Mouse (Mus musculus): ENCODE results near the gene Ptpn12. TPM values are rescaled to one million over a fixed set of nuclear protein-coding genes. Genes with fewer than 3 reads are reported as not detected.

Ptpn12 gene
- polyA plus RNA-seq, 1 experiment from 2014 or later, result 29.7 TPM

DNA sequence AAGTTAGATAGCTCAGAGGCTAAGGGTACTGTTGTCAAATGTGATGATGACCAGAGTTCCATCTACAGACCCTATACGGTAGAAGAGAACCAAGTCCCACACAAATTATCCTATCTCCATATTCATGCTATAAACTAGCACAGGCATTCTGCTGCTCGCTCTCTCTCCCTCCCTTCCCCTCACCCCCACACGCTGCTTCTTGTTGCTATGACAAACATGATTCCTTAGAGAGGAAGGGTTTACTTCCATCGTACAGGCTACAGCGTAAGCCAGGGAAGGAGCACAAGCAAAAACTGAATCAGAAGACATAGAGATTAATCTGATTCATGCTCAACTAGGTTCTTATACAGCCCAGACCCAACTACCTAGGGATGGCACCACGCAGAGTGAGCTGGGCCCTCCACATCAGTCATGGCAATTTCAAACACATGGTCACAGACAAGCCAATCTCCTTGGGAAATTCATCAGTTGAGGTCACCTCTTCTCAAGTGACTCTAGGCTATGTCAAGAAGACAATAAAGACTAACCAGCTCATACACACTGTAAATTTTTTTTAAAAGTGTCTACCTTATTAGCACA is 21.2 kb downstream of the Ptpn12 start:
- 42% methylated on average over 6 of the region's 6 CpGs for WGBS
- ATAC-seq (ENCODE audit: low read depth), result peak; percentile 58; the same call in 1 of the 2 replicates
- Histone ChIP-seq H3K4me3 (ENCODE audit: low read depth, low read length) (no peak overlapping the region), H3K4me1 (ENCODE audit: control insufficient read depth, insufficient read depth, low read length) (peaks cover 15% of the 10 kb centered on the region), H3K27ac (ENCODE audit: low read depth, low read length) (no peak overlapping the region), H3K9me3 (ENCODE audit: control insufficient read depth, low read length) (no peaks in the 10 kb centered on the region), H3K27me3 (ENCODE audit: control insufficient read depth, insufficient read depth, low read length) (no peaks in the 10 kb centered on the region), H3K36me3 (ENCODE audit: control insufficient read depth, insufficient read depth, low read length) (no peaks in the 10 kb centered on the region), H3K9ac (replicated peaks; ENCODE audit: low read depth, low read length) (no peak overlapping the region), H3K4me2 (ENCODE audit: low read depth, low read length) (no peak overlapping the region)

DNA sequence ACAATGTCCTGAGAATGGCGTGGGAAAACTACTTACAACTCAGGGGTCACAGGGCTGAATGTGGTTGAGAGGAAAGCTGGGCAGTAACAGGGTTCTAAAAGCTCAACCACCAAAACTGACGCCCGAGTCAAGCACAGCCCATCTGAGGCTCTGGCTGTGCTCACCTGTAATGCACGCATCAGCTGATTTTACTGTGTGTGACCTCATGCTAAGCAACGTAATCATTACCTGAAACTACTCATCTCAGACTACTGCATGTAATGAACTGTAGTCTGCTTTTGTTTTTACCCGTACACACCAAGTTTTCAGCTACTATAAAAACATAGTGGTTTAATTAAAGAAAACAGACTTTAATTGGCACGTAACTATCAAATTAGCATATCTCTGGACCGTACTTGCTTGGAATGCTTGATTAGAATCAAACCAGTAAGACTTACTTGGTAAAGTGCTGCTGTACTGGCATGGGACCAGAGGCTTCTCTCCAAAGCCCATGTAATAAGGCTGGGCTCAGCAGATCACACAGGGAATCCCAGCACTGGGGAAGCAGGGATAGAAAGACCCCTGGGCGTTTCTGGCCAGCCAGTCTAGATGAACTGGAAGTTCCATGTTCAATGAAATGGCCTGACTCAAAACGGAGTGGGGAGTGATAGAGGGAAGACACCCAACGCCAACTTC is 22.2 kb downstream of the Ptpn12 start:
- no peak overlapping the region for H3K9ac ChIP-seq (replicated peaks; ENCODE audit: low read depth, low read length)
- H3K36me3 ChIP-seq (ENCODE audit: control insufficient read depth, insufficient read depth, low read length), result no peaks in the 10 kb centered on the region
- peak; percentile 48; the same call in 1 of the 2 replicates for ATAC-seq (ENCODE audit: low read depth)
- peaks cover 15% of the 10 kb centered on the region for H3K4me1 ChIP-seq (ENCODE audit: control insufficient read depth, insufficient read depth, low read length)
- no peaks in the 10 kb centered on the region for H3K9me3 ChIP-seq (ENCODE audit: control insufficient read depth, low read length)
- H3K4me2 ChIP-seq (ENCODE audit: low read depth, low read length), result no peak overlapping the region
- 51% methylated on average over 11 of the region's 11 CpGs for WGBS
- no peak overlapping the region for H3K4me3 ChIP-seq (ENCODE audit: low read depth, low read length)
- H3K27me3 ChIP-seq (ENCODE audit: control insufficient read depth, insufficient read depth, low read length), result no peaks in the 10 kb centered on the region
- H3K27ac ChIP-seq (ENCODE audit: low read depth, low read length), result no peak overlapping the region

DNA sequence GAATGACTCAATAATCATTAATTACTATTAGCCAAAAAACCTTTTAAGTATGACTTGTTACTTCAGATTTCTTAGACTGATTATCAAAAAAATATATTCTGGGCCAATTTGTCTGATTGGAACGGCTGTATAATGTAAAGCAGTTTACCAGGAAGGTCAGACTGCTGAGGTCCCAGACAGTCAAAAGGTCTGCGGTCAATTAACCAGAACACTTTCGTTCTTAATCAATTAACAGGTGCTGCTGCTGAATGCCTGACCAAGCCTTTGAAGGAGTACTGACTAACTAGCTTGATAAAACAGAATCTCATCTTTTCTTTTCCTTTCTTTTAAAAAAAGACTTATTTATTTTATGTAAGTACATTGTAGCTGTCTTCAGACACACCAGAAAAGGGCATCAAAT is 23.1 kb downstream of the Ptpn12 start:
- H3K4me2 ChIP-seq (ENCODE audit: low read depth, low read length), result no peak overlapping the region
- H3K4me1 ChIP-seq (ENCODE audit: control insufficient read depth, insufficient read depth, low read length), result peaks cover 15% of the 10 kb centered on the region
- no peaks in the 10 kb centered on the region for H3K36me3 ChIP-seq (ENCODE audit: control insufficient read depth, insufficient read depth, low read length)
- no peak overlapping the region for H3K27ac ChIP-seq (ENCODE audit: low read depth, low read length)
- 61% methylated on average over 3 of the region's 3 CpGs for WGBS
- no peaks in the 10 kb centered on the region for H3K27me3 ChIP-seq (ENCODE audit: control insufficient read depth, insufficient read depth, low read length)
- no peak for ATAC-seq (ENCODE audit: low read depth)
- H3K4me3 ChIP-seq (ENCODE audit: low read depth, low read length), result no peak overlapping the region
- H3K9me3 ChIP-seq (ENCODE audit: control insufficient read depth, low read length), result no peaks in the 10 kb centered on the region
- H3K9ac ChIP-seq (replicated peaks; ENCODE audit: low read depth, low read length), result no peak overlapping the region

DNA sequence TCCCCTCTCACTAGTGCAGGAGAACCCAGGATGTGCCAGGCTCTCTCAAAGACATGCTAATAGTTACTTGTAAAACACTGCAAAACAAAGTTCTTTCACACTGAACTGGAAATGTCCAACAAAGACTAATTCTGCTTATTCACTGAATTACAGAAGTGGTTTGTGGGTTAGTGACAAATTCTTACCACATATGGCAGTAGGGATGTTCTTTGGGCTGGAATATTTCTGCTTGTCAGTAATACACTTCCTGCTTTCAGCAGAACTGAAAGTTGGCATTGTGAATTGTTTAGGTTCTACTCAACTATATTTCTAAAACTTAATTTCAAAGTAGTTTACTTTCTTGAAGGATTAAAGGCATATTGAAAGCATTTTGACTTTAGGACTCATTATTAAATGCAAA is 25.5 kb downstream of the Ptpn12 start:
- Histone ChIP-seq H3K27ac (ENCODE audit: low read depth, low read length) (no peak overlapping the region), H3K9me3 (ENCODE audit: control insufficient read depth, low read length) (no peaks in the 10 kb centered on the region), H3K9ac (replicated peaks; ENCODE audit: low read depth, low read length) (no peak overlapping the region), H3K4me2 (ENCODE audit: low read depth, low read length) (no peak overlapping the region), H3K4me1 (ENCODE audit: control insufficient read depth, insufficient read depth, low read length) (peaks cover 15% of the 10 kb centered on the region), H3K27me3 (ENCODE audit: control insufficient read depth, insufficient read depth, low read length) (no peaks in the 10 kb centered on the region), H3K4me3 (ENCODE audit: low read depth, low read length) (no peak overlapping the region), H3K36me3 (ENCODE audit: control insufficient read depth, insufficient read depth, low read length) (no peaks in the 10 kb centered on the region)
- no peak for ATAC-seq (ENCODE audit: low read depth)

DNA sequence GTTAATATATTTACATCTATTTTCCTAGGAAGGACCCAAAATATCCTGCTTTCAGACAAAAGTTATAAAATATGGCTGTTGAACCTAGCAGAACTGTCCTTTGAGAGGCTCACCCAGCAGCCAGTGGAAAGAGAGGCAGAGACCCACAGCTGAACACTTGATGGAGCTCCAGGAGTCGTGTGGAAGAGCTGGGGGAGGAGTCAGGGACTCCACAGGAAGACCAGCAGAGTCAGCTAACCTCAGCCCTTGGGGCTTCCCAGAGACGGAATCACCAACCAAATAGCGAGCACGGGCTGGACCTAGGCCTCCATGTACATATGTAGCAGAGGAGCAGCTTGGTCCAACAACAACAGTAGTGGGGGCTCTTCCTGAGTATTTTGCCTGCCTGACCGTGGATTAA is 38.6 kb downstream of the Ptpn12 start:
- peaks cover 26% of the 10 kb centered on the region; the same call in 1 of the 2 replicates for H3K36me3 ChIP-seq (ENCODE audit: control insufficient read depth, insufficient read depth, low read length)
- no peak overlapping the region for H3K27ac ChIP-seq (ENCODE audit: low read depth, low read length)

DNA sequence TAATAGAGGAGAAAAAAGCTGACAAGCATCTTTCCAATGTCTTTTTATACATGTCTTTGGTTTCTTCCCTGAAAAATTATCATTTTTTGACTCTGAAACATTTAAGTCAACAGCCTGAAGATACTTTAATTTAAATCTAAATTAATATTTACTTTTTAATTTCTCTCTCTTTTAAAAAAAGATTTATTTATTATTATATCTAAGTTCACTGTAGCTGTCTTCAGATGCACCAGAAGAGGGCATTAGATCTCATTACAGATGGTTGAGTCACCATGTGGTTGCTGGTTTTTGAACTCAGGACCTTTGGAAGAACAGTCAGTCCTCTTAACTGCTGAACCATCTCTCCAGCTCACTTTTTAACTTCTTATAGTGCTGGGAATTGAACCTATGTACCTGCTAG is 44.8 kb downstream of the Ptpn12 start:
- ATAC-seq (ENCODE audit: low read depth), result no peak
- Histone ChIP-seq H3K36me3 (ENCODE audit: control insufficient read depth, insufficient read depth, low read length) (peaks cover 27% of the 10 kb centered on the region), H3K9ac (replicated peaks; ENCODE audit: low read depth, low read length) (no peak overlapping the region), H3K4me3 (ENCODE audit: low read depth, low read length) (no peak overlapping the region), H3K4me2 (ENCODE audit: low read depth, low read length) (no peak overlapping the region), H3K4me1 (ENCODE audit: control insufficient read depth, insufficient read depth, low read length) (no peaks in the 10 kb centered on the region), H3K27ac (ENCODE audit: low read depth, low read length) (no peak overlapping the region), H3K27me3 (ENCODE audit: control insufficient read depth, insufficient read depth, low read length) (no peaks in the 10 kb centered on the region), H3K9me3 (ENCODE audit: control insufficient read depth, low read length) (no peaks in the 10 kb centered on the region)

More for the DNA sequence above, 38.6 kb downstream of the Ptpn12 start:
- no peaks in the 10 kb centered on the region for H3K4me1 ChIP-seq (ENCODE audit: control insufficient read depth, insufficient read depth, low read length)
- ATAC-seq (ENCODE audit: low read depth), result no peak
- H3K27me3 ChIP-seq (ENCODE audit: control insufficient read depth, insufficient read depth, low read length), result no peaks in the 10 kb centered on the region
- no peaks in the 10 kb centered on the region for H3K9me3 ChIP-seq (ENCODE audit: control insufficient read depth, low read length)
- WGBS, result 65% methylated on average over 5 of the region's 5 CpGs
- H3K4me3 ChIP-seq (ENCODE audit: low read depth, low read length), result no peak overlapping the region
- no peak overlapping the region for H3K4me2 ChIP-seq (ENCODE audit: low read depth, low read length)
- no peak overlapping the region for H3K9ac ChIP-seq (replicated peaks; ENCODE audit: low read depth, low read length)

DNA sequence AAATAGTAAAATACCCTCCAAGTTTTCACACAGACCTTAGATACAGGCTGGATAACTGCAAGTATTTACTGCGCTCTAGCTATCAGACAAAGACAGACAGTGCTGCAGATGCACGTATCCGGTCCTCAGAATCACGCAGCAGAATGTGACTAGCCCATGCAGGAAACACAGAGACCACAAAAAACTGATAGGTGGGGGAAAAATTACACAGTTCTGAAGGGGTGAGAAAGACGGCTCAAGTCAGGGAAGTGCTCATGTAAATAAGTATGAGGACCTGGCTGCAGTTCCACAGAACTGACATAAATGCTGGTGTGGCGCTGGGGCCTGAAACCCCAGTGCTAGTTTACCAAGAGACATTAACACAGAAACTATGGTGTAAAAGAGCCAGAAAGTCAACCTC is 53.0 kb downstream of the Ptpn12 start:
- H3K36me3 ChIP-seq (ENCODE audit: control insufficient read depth, insufficient read depth, low read length), result peaks cover 49% of the 10 kb centered on the region
- 93% methylated on average over 6 of the region's 6 CpGs for WGBS
- H3K9me3 ChIP-seq (ENCODE audit: control insufficient read depth, low read length), result no peaks in the 10 kb centered on the region
- ATAC-seq (ENCODE audit: low read depth), result no peak
- H3K4me3 ChIP-seq (ENCODE audit: low read depth, low read length), result no peak overlapping the region
- no peaks in the 10 kb centered on the region for H3K27me3 ChIP-seq (ENCODE audit: control insufficient read depth, insufficient read depth, low read length)
- no peak overlapping the region for H3K9ac ChIP-seq (replicated peaks; ENCODE audit: low read depth, low read length)
- no peaks in the 10 kb centered on the region for H3K4me1 ChIP-seq (ENCODE audit: control insufficient read depth, insufficient read depth, low read length)
- H3K4me2 ChIP-seq (ENCODE audit: low read depth, low read length), result no peak overlapping the region
- no peak overlapping the region for H3K27ac ChIP-seq (ENCODE audit: low read depth, low read length)

DNA sequence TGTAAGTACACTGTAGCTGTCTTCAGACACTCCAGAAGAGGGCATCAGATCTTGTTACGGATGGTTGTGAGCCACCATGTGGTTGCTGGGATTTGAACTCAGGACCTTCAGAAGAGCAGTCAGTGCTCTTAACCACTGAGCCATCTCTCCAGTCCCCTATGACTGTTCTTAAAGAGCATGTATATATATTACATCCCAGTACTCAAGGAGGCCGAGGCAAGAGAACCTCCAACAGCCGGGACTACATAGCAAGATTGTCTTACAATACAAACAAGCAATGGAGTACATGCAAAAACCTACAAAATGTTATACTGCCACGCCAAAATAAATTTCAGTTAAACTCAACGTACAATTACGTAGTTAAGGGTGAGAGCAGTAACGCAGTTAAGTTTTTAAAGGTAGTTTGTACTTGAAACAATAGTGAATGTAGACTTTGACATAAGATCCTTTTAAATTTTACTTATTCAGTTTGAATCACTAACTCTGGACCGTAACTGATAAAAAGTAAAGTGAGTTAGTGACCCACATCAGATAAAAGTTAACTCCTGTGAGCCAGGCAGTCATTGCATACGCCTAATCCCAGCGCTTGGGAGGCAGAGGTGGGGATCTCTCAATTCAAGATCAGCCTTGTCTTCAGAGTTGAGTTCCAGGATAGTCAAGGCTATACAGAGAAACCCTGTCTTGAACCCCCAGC is 53.9 kb downstream of the Ptpn12 start:
- no peak for ATAC-seq (ENCODE audit: low read depth)
- Histone ChIP-seq H3K27me3 (ENCODE audit: control insufficient read depth, insufficient read depth, low read length) (no peaks in the 10 kb centered on the region), H3K4me3 (ENCODE audit: low read depth, low read length) (no peak overlapping the region), H3K9ac (replicated peaks; ENCODE audit: low read depth, low read length) (no peak overlapping the region), H3K36me3 (ENCODE audit: control insufficient read depth, insufficient read depth, low read length) (peaks cover 57% of the 10 kb centered on the region), H3K27ac (ENCODE audit: low read depth, low read length) (no peak overlapping the region), H3K4me1 (ENCODE audit: control insufficient read depth, insufficient read depth, low read length) (no peaks in the 10 kb centered on the region), H3K4me2 (ENCODE audit: low read depth, low read length) (no peak overlapping the region), H3K9me3 (ENCODE audit: control insufficient read depth, low read length) (no peaks in the 10 kb centered on the region)
- 99% methylated on average over 10 of the region's 10 CpGs for WGBS

DNA sequence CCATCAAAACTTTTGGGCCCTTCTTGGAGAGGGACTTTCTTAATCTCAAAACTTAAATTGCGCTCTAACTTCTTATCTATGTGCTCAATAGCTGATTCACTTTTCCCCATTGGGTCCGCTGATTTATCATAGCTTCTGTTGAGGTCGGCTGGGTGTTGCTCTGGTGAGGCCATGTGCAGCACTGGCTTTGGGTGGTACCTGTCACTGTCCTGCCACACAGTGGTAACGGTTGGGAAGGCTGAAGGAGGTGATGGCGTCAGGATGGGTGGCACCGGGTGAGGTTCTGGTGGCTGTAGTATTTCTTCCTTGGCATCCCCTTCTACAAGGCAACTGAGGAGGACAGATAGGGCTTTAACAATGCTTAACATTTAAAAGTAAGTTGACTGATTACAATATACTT is 57.3 kb downstream of the Ptpn12 start:
- WGBS, result 96% methylated on average over 6 of the region's 6 CpGs
- no peak for ATAC-seq (ENCODE audit: low read depth)
- H3K9ac ChIP-seq (replicated peaks; ENCODE audit: low read depth, low read length), result no peak overlapping the region
- H3K4me3 ChIP-seq (ENCODE audit: low read depth, low read length), result no peak overlapping the region
- H3K36me3 ChIP-seq (ENCODE audit: control insufficient read depth, insufficient read depth, low read length), result peaks cover 64% of the 10 kb centered on the region
- no peaks in the 10 kb centered on the region for H3K27me3 ChIP-seq (ENCODE audit: control insufficient read depth, insufficient read depth, low read length)
- no peak overlapping the region for H3K4me2 ChIP-seq (ENCODE audit: low read depth, low read length)
- H3K4me1 ChIP-seq (ENCODE audit: control insufficient read depth, insufficient read depth, low read length), result no peaks in the 10 kb centered on the region
- no peak overlapping the region for H3K27ac ChIP-seq (ENCODE audit: low read depth, low read length)
- no peaks in the 10 kb centered on the region for H3K9me3 ChIP-seq (ENCODE audit: control insufficient read depth, low read length)

Measured in neural tube, embryonic 14.5 days (tissue).